Mouse (Mus musculus): ENCODE measurements around the gene Srgap3. TPM values are rescaled to one million over a fixed set of nuclear protein-coding genes. Genes with fewer than 3 reads are reported as not detected.

Srgap3 gene
- polyA plus RNA-seq, 1 experiment from 2014 or later, result 11.0 TPM

DNA sequence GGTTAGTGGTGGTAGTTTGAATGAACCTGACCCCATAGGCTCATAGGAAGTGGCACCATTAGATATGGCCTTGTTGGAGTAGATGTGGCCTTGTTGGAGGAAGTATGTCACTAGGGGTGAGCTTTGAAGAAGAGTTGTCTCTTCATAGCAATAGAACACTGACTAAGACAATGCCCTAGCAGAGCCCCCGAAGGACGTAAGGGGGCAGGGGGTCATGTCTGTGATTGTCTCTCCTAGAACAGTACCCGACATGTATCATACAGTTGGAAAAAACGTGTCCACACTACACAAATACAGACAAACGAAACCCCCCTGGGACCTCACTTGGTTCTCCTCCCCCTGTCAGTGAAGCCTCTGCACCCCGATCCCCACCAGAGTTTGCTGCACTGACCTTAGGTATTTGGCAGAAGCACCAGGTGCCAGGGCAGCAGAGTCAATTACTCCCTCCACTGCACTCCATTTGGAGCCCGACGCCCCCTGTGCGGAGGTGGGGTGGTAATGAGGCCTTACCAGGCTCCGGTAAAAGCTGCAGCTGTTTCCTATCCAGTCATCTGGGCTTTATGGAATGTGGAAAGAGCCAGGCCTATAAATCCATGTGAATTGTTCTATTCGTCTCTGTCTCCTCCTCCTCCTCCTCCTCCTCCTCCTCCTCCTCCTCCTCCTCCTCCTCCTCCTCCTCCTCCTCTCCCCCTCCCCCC lies 10.7 kb upstream of the Srgap3 start:
- peak; percentile 46 for ATAC-seq (replicated peaks; ENCODE audit: insufficient number of reproducible peaks, low FRiP score, low TSS enrichment, low read depth)
- H3K4me3 ChIP-seq (ENCODE audit: low read depth, low read length), result no peak overlapping the region
- H3K4me2 ChIP-seq (ENCODE audit: low read depth, low read length), result no peak overlapping the region
- H3K9me3 ChIP-seq (replicated peaks; ENCODE audit: control insufficient read depth, low read length), result no peaks in the 10 kb centered on the region; the same call in 1 of the 2 replicates
- H3K27me3 ChIP-seq (ENCODE audit: control insufficient read depth, insufficient read depth, low read length), result no peaks in the 10 kb centered on the region
- DNase-seq (ENCODE audit: low spot score), result peak; percentile 71
- H3K36me3 ChIP-seq (replicated peaks; ENCODE audit: control insufficient read depth, insufficient read depth, low read depth, low read length), result no peaks in the 10 kb centered on the region
- H3K4me1 ChIP-seq (ENCODE audit: control insufficient read depth, insufficient read depth, low read length), result no peaks in the 10 kb centered on the region; the same call in none of the 2 replicates
- no peak overlapping the region for H3K9ac ChIP-seq (replicated peaks; ENCODE audit: low read length)
- WGBS, result 33% methylated on average over 11 of the region's 11 CpGs
- H3K27ac ChIP-seq (replicated peaks; ENCODE audit: low read depth, low read length), result no peak overlapping the region

- no peak overlapping the region for H3K4me3 ChIP-seq (ENCODE audit: low read depth, low read length)
- H3K4me2 ChIP-seq (ENCODE audit: low read depth, low read length), result no peak overlapping the region
- H3K4me1 ChIP-seq (ENCODE audit: control insufficient read depth, insufficient read depth, low read length), result no peaks in the 10 kb centered on the region; the same call in none of the 2 replicates
- DNase-seq (ENCODE audit: low spot score) (no peak), ATAC-seq (replicated peaks; ENCODE audit: insufficient number of reproducible peaks, low FRiP score, low TSS enrichment, low read depth) (no peak)
- no peaks in the 10 kb centered on the region for H3K36me3 ChIP-seq (replicated peaks; ENCODE audit: control insufficient read depth, insufficient read depth, low read depth, low read length)
- no peak overlapping the region for H3K9ac ChIP-seq (replicated peaks; ENCODE audit: low read length)
- H3K9me3 ChIP-seq (replicated peaks; ENCODE audit: control insufficient read depth, low read length), result no peaks in the 10 kb centered on the region
- H3K27me3 ChIP-seq (ENCODE audit: control insufficient read depth, insufficient read depth, low read length), result no peaks in the 10 kb centered on the region
- whole genome bisulfite sequencing, result 69% methylated on average over 2 of the region's 2 CpGs
- no peak overlapping the region for H3K27ac ChIP-seq (replicated peaks; ENCODE audit: low read depth, low read length)
Measured at GRCm38 (mm10) chr6:112955773-112956172, 8.7 kb upstream of the Srgap3 start.

DNA sequence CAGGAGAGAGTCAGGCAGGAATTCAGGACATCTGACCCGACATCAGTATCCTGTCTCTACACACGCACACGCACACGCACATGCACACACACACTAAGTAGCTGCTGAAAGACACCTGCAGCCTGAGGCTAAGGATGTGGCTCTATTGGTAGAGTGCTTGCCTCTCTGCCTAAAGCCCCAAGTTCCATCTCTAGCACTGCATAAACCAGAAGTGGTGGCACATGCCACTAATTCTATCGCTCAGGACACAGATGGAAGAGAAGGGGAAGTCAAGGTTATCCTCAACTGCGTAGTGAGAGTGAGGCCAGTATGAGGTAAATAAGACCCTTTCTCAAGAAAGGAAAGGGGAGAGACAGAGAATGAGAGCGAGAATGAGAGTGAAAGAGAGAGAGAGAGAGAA lies 6.8 kb upstream of the Srgap3 start:
- Histone ChIP-seq H3K36me3 (replicated peaks; ENCODE audit: control insufficient read depth, insufficient read depth, low read depth, low read length) (no peaks in the 10 kb centered on the region), H3K9ac (replicated peaks; ENCODE audit: low read length) (no peak overlapping the region), H3K9me3 (replicated peaks; ENCODE audit: control insufficient read depth, low read length) (no peaks in the 10 kb centered on the region), H3K4me3 (ENCODE audit: low read depth, low read length) (no peak overlapping the region), H3K27ac (replicated peaks; ENCODE audit: low read depth, low read length) (no peak overlapping the region), H3K27me3 (ENCODE audit: control insufficient read depth, insufficient read depth, low read length) (no peaks in the 10 kb centered on the region), H3K4me2 (ENCODE audit: low read depth, low read length) (no peak overlapping the region), H3K4me1 (ENCODE audit: control insufficient read depth, insufficient read depth, low read length) (no peaks in the 10 kb centered on the region; the same call in none of the 2 replicates)
- DNase-seq (ENCODE audit: low spot score) (no peak), ATAC-seq (replicated peaks; ENCODE audit: insufficient number of reproducible peaks, low FRiP score, low TSS enrichment, low read depth) (no peak)
- WGBS, result 85% methylated on average over 7 of the region's 7 CpGs

DNA sequence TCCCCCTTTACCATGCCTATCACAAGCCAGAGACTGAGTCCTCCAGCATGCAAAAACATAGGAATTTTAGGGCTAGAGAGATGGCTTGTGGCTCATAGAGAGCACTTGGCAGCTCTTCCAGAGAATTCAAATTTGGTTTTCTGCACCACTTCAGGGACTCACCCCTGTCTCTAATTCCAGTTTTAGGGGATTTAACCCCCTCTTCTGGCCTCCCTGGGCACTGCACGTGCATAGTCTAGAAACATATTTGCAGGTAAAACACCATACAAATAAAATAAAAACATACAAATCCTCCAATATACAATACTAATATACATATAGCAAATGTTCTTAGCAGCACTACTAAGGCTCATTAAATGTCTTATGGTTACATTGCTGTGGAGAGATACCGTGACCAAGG lies 4.2 kb upstream of the Srgap3 start:
- no peak for ATAC-seq (replicated peaks; ENCODE audit: insufficient number of reproducible peaks, low FRiP score, low TSS enrichment, low read depth)
- no peak overlapping the region for H3K4me3 ChIP-seq (ENCODE audit: low read depth, low read length)
- peaks cover 4% of the 10 kb centered on the region; the same call in 1 of the 2 replicates for H3K4me1 ChIP-seq (ENCODE audit: control insufficient read depth, insufficient read depth, low read length)
- no peak overlapping the region for H3K4me2 ChIP-seq (ENCODE audit: low read depth, low read length)
- no peak overlapping the region for H3K27ac ChIP-seq (replicated peaks; ENCODE audit: low read depth, low read length)
- H3K36me3 ChIP-seq (replicated peaks; ENCODE audit: control insufficient read depth, insufficient read depth, low read depth, low read length), result no peaks in the 10 kb centered on the region
- 82% methylated on average over 2 of the region's 2 CpGs for WGBS
- no peak for DNase-seq (ENCODE audit: low spot score)
- H3K9me3 ChIP-seq (replicated peaks; ENCODE audit: control insufficient read depth, low read length), result no peaks in the 10 kb centered on the region
- H3K9ac ChIP-seq (replicated peaks; ENCODE audit: low read length), result no peak overlapping the region
- no peaks in the 10 kb centered on the region for H3K27me3 ChIP-seq (ENCODE audit: control insufficient read depth, insufficient read depth, low read length)

DNA sequence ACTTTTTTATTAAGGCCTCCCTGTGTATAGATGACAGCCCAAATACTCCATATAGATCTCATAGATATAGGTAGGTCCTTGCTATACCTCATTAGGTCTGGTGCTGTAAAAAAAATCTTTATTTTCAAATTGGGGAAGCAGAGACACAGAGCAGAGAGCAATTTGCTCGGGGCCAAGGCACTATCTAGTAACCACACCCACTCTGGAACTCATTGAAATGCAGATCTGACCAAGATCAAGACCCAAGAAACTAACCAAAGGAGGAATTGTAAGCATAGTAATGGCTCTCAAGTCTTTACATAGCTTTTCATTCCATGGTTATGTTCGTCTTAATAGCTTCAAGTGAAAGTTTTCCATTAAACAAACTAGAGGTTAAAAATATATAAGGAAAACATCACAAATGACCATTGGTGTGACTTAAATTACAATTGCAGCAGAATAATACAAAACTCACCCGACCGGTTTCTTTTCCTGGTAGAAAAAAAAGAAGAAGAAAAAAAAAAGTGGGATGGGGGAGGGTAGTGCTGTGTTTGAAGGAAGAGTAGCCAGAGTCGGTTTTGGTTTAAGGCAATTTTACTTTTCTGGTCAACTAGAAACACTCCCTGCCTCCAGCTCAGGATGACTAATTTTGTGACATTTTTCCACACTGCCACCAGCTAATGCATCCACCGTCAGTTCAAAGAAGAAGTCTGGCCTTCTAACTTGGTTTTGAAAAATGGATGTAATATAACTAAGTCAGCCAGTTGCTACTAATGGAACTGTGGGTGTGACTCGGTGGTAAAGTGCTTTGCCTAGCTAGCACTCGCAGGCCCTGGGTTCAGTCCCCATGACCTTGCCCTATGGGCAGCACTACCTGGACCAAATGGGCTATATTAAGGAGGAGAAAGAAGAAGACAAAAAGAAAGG lies 3.4 kb upstream of the Srgap3 start:
- H3K9ac ChIP-seq (replicated peaks; ENCODE audit: low read length), result no peak overlapping the region
- no peak overlapping the region for H3K4me3 ChIP-seq (ENCODE audit: low read depth, low read length)
- 37% methylated on average over 8 of the region's 8 CpGs for WGBS
- ATAC-seq (replicated peaks; ENCODE audit: insufficient number of reproducible peaks, low FRiP score, low TSS enrichment, low read depth) (no peak), DNase-seq (ENCODE audit: low spot score) (no peak)
- peaks cover 4% of the 10 kb centered on the region; the same call in 1 of the 2 replicates for H3K4me1 ChIP-seq (ENCODE audit: control insufficient read depth, insufficient read depth, low read length)
- H3K36me3 ChIP-seq (replicated peaks; ENCODE audit: control insufficient read depth, insufficient read depth, low read depth, low read length), result no peaks in the 10 kb centered on the region
- H3K27me3 ChIP-seq (ENCODE audit: control insufficient read depth, insufficient read depth, low read length), result no peaks in the 10 kb centered on the region
- no peak overlapping the region for H3K27ac ChIP-seq (replicated peaks; ENCODE audit: low read depth, low read length)
- H3K9me3 ChIP-seq (replicated peaks; ENCODE audit: control insufficient read depth, low read length), result no peaks in the 10 kb centered on the region
- no peak overlapping the region for H3K4me2 ChIP-seq (ENCODE audit: low read depth, low read length)

DNA sequence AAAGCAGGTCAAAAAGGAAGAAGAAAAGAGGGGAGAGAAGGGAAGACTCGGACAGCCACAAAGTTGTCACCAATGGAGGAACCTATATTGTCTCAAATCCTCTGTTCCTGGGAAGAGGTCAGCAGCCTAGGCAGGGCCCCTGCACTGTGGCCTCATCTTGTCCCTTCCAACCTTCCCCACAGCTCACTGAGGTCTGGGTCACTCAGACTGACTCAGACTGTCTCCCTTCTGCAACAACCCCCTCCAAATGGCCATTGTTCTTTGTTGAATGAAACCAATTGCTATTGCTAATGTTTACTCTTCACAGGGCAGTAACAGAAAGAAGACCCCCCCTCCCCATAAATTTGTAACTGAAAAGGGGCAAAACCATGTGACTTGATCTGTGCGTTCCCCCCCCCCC lies 2.2 kb upstream of the Srgap3 start:
- WGBS, result 41% methylated on average over 2 of the region's 2 CpGs
- Histone ChIP-seq H3K36me3 (replicated peaks; ENCODE audit: control insufficient read depth, insufficient read depth, low read depth, low read length) (no peaks in the 10 kb centered on the region), H3K27ac (replicated peaks; ENCODE audit: low read depth, low read length) (no peak overlapping the region), H3K4me2 (ENCODE audit: low read depth, low read length) (no peak overlapping the region), H3K9me3 (replicated peaks; ENCODE audit: control insufficient read depth, low read length) (no peaks in the 10 kb centered on the region), H3K4me1 (ENCODE audit: control insufficient read depth, insufficient read depth, low read length) (peaks cover 4% of the 10 kb centered on the region; the same call in 1 of the 2 replicates), H3K9ac (replicated peaks; ENCODE audit: low read length) (no peak overlapping the region), H3K27me3 (ENCODE audit: control insufficient read depth, insufficient read depth, low read length) (no peaks in the 10 kb centered on the region), H3K4me3 (ENCODE audit: low read depth, low read length) (no peak overlapping the region)
- ATAC-seq (replicated peaks; ENCODE audit: insufficient number of reproducible peaks, low FRiP score, low TSS enrichment, low read depth), result no peak
- no peak for DNase-seq (ENCODE audit: low spot score)

DNA sequence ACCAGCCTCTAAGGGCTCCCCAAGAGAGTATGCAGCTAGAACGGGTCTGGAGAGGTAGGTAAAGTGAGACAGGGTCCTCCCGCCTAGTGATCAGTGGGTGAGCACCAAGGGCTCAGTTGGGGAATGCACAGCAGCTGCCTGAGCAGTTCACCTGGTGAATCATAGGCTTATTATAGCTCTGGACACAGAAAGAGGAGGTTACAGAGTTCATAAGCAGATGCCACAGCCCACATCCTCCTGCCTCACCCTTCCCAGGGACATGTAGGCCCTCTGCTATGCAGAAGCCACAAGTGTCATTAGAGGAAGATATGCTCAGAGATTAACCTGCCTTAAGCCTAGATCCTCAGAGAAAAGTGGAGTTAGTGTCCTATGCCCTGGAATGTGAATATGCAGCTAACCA lies 1.4 kb upstream of the Srgap3 start:
- no peak overlapping the region for H3K4me3 ChIP-seq (ENCODE audit: low read depth, low read length)
- H3K4me1 ChIP-seq (ENCODE audit: control insufficient read depth, insufficient read depth, low read length), result peaks cover 4% of the 10 kb centered on the region; the same call in 1 of the 2 replicates
- ATAC-seq (replicated peaks; ENCODE audit: insufficient number of reproducible peaks, low FRiP score, low TSS enrichment, low read depth) (no peak), DNase-seq (ENCODE audit: low spot score) (no peak)
- WGBS, result 86% methylated on average over 2 of the region's 2 CpGs
- no peaks in the 10 kb centered on the region for H3K27me3 ChIP-seq (ENCODE audit: control insufficient read depth, insufficient read depth, low read length)
- no peak overlapping the region for H3K27ac ChIP-seq (replicated peaks; ENCODE audit: low read depth, low read length)
- no peak overlapping the region for H3K9ac ChIP-seq (replicated peaks; ENCODE audit: low read length)
- no peak overlapping the region for H3K4me2 ChIP-seq (ENCODE audit: low read depth, low read length)
- H3K36me3 ChIP-seq (replicated peaks; ENCODE audit: control insufficient read depth, insufficient read depth, low read depth, low read length), result no peaks in the 10 kb centered on the region
- H3K9me3 ChIP-seq (replicated peaks; ENCODE audit: control insufficient read depth, low read length), result no peaks in the 10 kb centered on the region
